In the genomic region with DNA sequence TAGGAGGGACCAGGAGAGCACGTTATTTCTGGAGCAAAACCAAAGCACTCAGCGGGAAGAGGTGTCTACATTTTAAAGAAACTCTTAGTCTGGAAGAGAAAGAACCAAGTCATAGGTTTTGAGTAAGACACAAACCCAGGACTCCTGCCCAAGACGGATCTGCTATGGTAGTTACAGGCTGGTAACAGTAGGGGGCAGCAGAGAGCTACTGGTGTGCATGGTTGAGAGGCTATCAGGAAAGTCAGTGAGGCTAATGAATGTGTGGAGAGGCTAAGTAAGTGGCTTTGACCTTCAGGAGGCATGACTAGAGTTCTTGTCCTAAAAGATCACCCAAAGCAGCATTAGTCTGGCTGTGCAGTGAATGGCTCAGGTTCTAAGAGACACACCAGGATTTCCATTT, we compare ENCODE assay signal across 9 mouse cellular contexts. TPM values are rescaled to one million over a fixed set of nuclear protein-coding genes. Genes with fewer than 3 reads are reported as not detected.
DNase-seq lines count a peak whose midpoint lies in the region; ATAC-seq lines count a peak whose summit lies in the region.
"Had no signal": no experiment of that assay in that cellular context is flagged by ENCODE, and none has a peak within 500 bp of the region (broad histone marks: within the 10 kb centered on the region; RNA-seq: fewer than 3 reads in every experiment).

No protein-coding gene starts in this region.

- peaks cover 14% of the 10 kb centered on the region for H3K27me3 ChIP-seq in forebrain, embryonic 10.5 days (ENCODE audit: poor library complexity, severe bottlenecking)
- no peaks in the 10 kb centered on the region for H3K27me3 ChIP-seq in forebrain, embryonic 15.5 days
- no peaks in the 10 kb centered on the region for H3K27me3 ChIP-seq in splenic B cell, adult 2 months (ENCODE audit: control insufficient read depth, insufficient read depth, low read length, poor library complexity, severe bottlenecking)

- no peak overlapping the region for H3K4me3 ChIP-seq in forebrain, embryonic 10.5 days
- no peak overlapping the region for H3K4me3 ChIP-seq in forebrain, embryonic 15.5 days

- no peak overlapping the region for H3K9ac ChIP-seq in forebrain, embryonic 15.5 days (replicated peaks)

- H3K4me1 ChIP-seq in forebrain, embryonic 10.5 days, result peaks cover 24% of the 10 kb centered on the region
- H3K4me1 ChIP-seq in forebrain, embryonic 15.5 days, result peaks cover 12% of the 10 kb centered on the region; the same call in 1 of the 2 replicates

- H3K27ac ChIP-seq in forebrain, embryonic 10.5 days, result no peak overlapping the region
- no peak overlapping the region for H3K27ac ChIP-seq in forebrain, embryonic 15.5 days (replicated peaks)
- H3K27ac ChIP-seq: macrophage had no signal

- H3K9me3 ChIP-seq in forebrain, embryonic 10.5 days, result no peaks in the 10 kb centered on the region
- no peaks in the 10 kb centered on the region for H3K9me3 ChIP-seq in forebrain, embryonic 15.5 days

- ATAC-seq in forebrain, embryonic 15.5 days (replicated peaks), result no peak
- ATAC-seq in hematopoietic stem cell, adult 5-6 weeks (replicated peaks in 1 of 2; ENCODE audit: insufficient read depth in 1 of 2, low FRiP score in 2 of 2, low TSS enrichment in 1 of 2, low read depth in 1 of 2, poor library complexity in 2 of 2, severe bottlenecking in 2 of 2), result peak; percentile 65 to 68; a peak in 2 of 4 replicates

- no peaks in the 10 kb centered on the region for H3K36me3 ChIP-seq in forebrain, embryonic 10.5 days (replicated peaks)
- no peaks in the 10 kb centered on the region for H3K36me3 ChIP-seq in forebrain, embryonic 15.5 days
- no peaks in the 10 kb centered on the region for H3K36me3 ChIP-seq in splenic B cell, adult 2 months (ENCODE audit: control insufficient read depth, insufficient read depth, low read length, poor library complexity, severe bottlenecking)

- DNase-seq in forebrain, embryonic 10.5 days (ENCODE audit: extremely low spot score, low spot score), result peak; percentile 73
- DNase-seq in adrenal gland, adult 8-10 months, result peak; percentile 14
- DNase-seq in embryo, embryonic 10.5 days (ENCODE audit: low spot score), result peak; percentile 83
- DNase-seq in layer of hippocampus, postnatal 14 days (ENCODE audit: low spot score in 2 of 2), result peak; percentile 69 to 73
- peak; percentile 28 to 66 for DNase-seq in lung, postnatal 4 days
- peak; percentile 41 for DNase-seq in splenic B cell, adult 2 months (ENCODE audit: low read depth, low spot score)

- 7% methylated on average over 3 of the region's 3 CpGs for WGBS in forebrain, embryonic 10.5 days
- WGBS in forebrain, embryonic 15.5 days, result 12% methylated on average over 3 of the region's 3 CpGs

- no peak overlapping the region for H3K4me2 ChIP-seq in forebrain, embryonic 15.5 days (replicated peaks)

RNA-seq across cellular contexts. Expression of a gene that starts 37.0 kb away (rescaled TPM):
- 41.1 and 41.9 TPM in 2 replicates for polyA plus RNA-seq in forebrain, embryonic 10.5 days (2016; fragmentation: Nextera tagmentation; extraction: Ambion mirVana)
- polyA plus RNA-seq in forebrain, embryonic 15.5 days (2015; fragmentation: Nextera tagmentation; extraction: Ambion mirVana), result 31.0 and 32.2 TPM in 2 replicates
- total RNA-seq in adrenal gland, adult 8-10 months (2022), result 10 to 100 TPM; 17.6 to 32.0 (median 22.6) TPM
- total RNA-seq in hematopoietic stem cell, adult 5-6 weeks (2017), result 7.5 and 10.5 TPM in 2 replicates
- total RNA-seq in layer of hippocampus, postnatal 14 days (2021), result 10 to 100 TPM; 28.0 to 31.4 TPM

RNA-seq across cellular contexts. Expression of a gene that starts 40.3 kb away (rescaled TPM):
- polyA plus RNA-seq in forebrain, embryonic 10.5 days (2016; fragmentation: Nextera tagmentation; extraction: Ambion mirVana), result 20.3 and 32.1 TPM in 2 replicates
- polyA plus RNA-seq in forebrain, embryonic 15.5 days (2015; fragmentation: Nextera tagmentation; extraction: Ambion mirVana), result 1.3 TPM in 2 replicates
- total RNA-seq in adrenal gland, adult 8-10 months (2022), result not detected
- not detected in 2 replicates for total RNA-seq in hematopoietic stem cell, adult 5-6 weeks (2017)
- total RNA-seq in layer of hippocampus, postnatal 14 days (2021), result 1 to 10 TPM; 1.5 to 1.9 TPM
- polyA plus RNA-seq: macrophage had no signal

Comparison
In these comparisons a context has a peak if more than half of its experiments do, and no peak if none do; other contexts are left out.
1. DNase-seq: peak in every context shown above with its lines; median percentile 83 in embryo, embryonic 10.5 days; 73 in forebrain, embryonic 10.5 days; 71 in layer of hippocampus, postnatal 14 days; 47 in lung, postnatal 4 days; 41 in splenic B cell, adult 2 months; 14 in adrenal gland, adult 8-10 months.